Mouse (Mus musculus) liver (tissue): ENCODE results near the gene Gm17093.
"Not testable (repeated sequence)": the region's sequence is repeated elsewhere in the genome, so short reads cannot be mapped to it uniquely, and the experiment has no call there.

Source experiments
- DNase-seq: peaks from one replicate; pipeline ENCODE4 v3.0.0-alpha.2; 2020; ENCODE audit warnings: mixed read lengths

Gene Gm17093

DNA sequence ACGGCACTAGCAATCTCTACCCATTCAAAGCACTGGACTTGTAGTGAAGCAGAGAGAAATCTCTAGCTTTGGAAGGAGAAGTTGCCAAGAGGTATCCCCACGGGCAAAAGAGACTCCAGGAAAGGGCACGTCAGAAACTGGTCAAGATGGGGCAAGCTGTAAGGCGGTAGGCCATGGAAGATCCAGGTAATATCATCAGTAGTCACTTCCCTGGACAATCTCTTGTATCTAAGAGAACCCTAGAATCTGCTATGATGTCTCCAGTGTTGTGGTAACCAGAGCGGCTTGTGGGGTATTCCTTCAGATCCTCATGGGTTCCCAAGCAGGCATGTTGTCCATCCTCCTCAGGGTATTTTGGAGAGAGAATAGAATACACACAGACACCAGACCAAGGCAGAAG lies at the start of gene Gm17093:
Gene Gm17093 (plus strand): TSS at position 301 of the 400 bp plus-strand sequence.
- not testable (repeated sequence) for DNase-seq

DNA sequence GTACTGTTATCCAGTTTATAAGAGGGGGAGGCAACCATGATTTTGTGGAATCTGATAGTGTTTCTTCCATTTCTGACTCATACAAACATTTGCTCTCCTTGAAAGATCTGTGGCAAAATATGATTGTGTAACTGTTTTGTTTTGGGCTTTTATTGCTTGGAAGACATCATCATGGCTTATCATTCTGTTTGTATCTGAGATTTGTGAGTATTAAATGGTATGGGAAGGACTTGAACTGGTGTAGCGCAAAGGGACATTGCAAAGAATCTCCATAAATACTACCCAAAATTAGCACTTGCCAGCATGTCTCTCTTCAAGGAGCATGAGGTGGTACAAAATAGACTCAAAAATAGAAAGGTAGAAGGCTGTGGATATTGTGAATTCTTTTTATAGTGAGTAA lies 25.9 kb upstream of the Gm17093 start, which contains the start of gene BC061237:
Gene BC061237 (plus strand): TSS at position 301 of the 400 bp plus-strand sequence.
- not testable (repeated sequence) for DNase-seq

GRCm38 (mm10) chr14:44547961-44548360 lies 29.9 kb downstream of the Gm17093 start:
- not testable (repeated sequence) for DNase-seq
